ENCODE assay signal across 12 mouse cellular contexts in genomic region chr8:122737071-122737470, GRCm38 (mm10).
A peak's percentile ranks its signal among the peaks of the same experiment; 100 is the strongest.
DNase-seq lines count a peak whose midpoint lies in the region.
"Had no signal": no experiment of that assay in that cellular context is flagged by ENCODE, and none has a peak within 500 bp of the region (broad histone marks: within the 10 kb centered on the region; RNA-seq: fewer than 3 reads in every experiment).

No protein-coding gene starts in this region.

- DNase-seq in embryo, embryonic 10 days (ENCODE audit: low spot score) = peak; percentile 63
- DNase-seq in embryo, embryonic 9.5 days (ENCODE audit: extremely low spot score) = no peak
- peak; percentile 21 for DNase-seq in lung, postnatal 10 days
- DNase-seq in lung, postnatal 4 days = no peak
- peak; percentile 63 for DNase-seq in forelimb bud, embryonic 11.5 days (ENCODE audit: low read depth, low spot score)
- peak; percentile 53 for DNase-seq in mesoderm, embryonic 11.5 days (ENCODE audit: low read depth, low spot score)
- DNase-seq in natural killer cell, adult 2 months (ENCODE audit: low spot score in 2 of 2) = no peak
- no peak for DNase-seq in urinary bladder, postnatal 36 days (ENCODE audit: low spot score in 2 of 2)
- DNase-seq: adrenal gland, postnatal 25 days; cerebellum, adult 9-10 months; gastrocnemius, adult 2 months; kidney, postnatal 10 days had no signal

Comparison
In these comparisons a context has a peak if more than half of its experiments do, and no peak if none do; other contexts are left out.
1. DNase-seq: peak in embryo, embryonic 10 days (single experiment), lung, postnatal 10 days (single experiment), forelimb bud, embryonic 11.5 days (single experiment) and mesoderm, embryonic 11.5 days (single experiment); none in embryo, embryonic 9.5 days (single experiment), lung, postnatal 4 days (0 of 2), natural killer cell, adult 2 months (0 of 2) and urinary bladder, postnatal 36 days (0 of 2).